Mouse (Mus musculus) splenic B cell, adult 2 months (primary cell): ENCODE measurements around the gene Wscd1.

Experiments used
- DNase-seq: peaks from one replicate; pipeline ENCODE4 v3.0.0-alpha.2; 2011; ENCODE audit warnings: low read depth, low spot score
- H3K27me3 ChIP-seq: 2 replicates; pipeline ENCODE4 v1.6.1; 2012; ENCODE audit warnings: mild to moderate bottlenecking, low read length, moderate library complexity, mixed read lengths; ENCODE audit not compliant: control insufficient read depth, poor library complexity, insufficient read depth, severe bottlenecking
- H3K36me3 ChIP-seq: 2 replicates; pipeline ENCODE4 v1.6.1; 2012; ENCODE audit warnings: mild to moderate bottlenecking, low read length, moderate library complexity, mixed read lengths; ENCODE audit not compliant: control insufficient read depth, poor library complexity, insufficient read depth, severe bottlenecking

Wscd1 gene

GRCm38 (mm10) chr11:71822031-71822430, 72.3 kb downstream of the Wscd1 start:
- no peaks in the 10 kb centered on the region for H3K36me3 ChIP-seq
- DNase-seq = no peak
- H3K27me3 ChIP-seq = no peaks in the 10 kb centered on the region

- Histone ChIP-seq H3K36me3 (no peaks in the 10 kb centered on the region), H3K27me3 (no peaks in the 10 kb centered on the region)
- DNase-seq = no peak
These were observed 75.3 kb downstream of the Wscd1 start for GRCm38 (mm10) chr11:71824971-71825370.
